Mouse (Mus musculus): Measurements from ENCODE around the gene Atg2b. TPM values are rescaled to one million over a fixed set of nuclear protein-coding genes. Genes with fewer than 3 reads are reported as not detected.

Gene Atg2b
- polyA plus RNA-seq, 1 experiment, result 27.4 TPM

- Histone ChIP-seq H3K9ac (ENCODE audit: low read depth, poor library complexity, severe bottlenecking) (no peak overlapping the region), H3K4me3 (ENCODE audit: low read depth, low read length) (no peak overlapping the region), H3K9me3 (replicated peaks; ENCODE audit: control insufficient read depth, insufficient read depth, low read length, poor library complexity, severe bottlenecking) (no peaks in the 10 kb centered on the region), H3K36me3 (ENCODE audit: control insufficient read depth, insufficient read depth, low read length, poor library complexity, severe bottlenecking) (no peaks in the 10 kb centered on the region), H3K27ac (ENCODE audit: insufficient read depth, low read length) (no peak overlapping the region), H3K27me3 (ENCODE audit: control insufficient read depth, insufficient read depth, low read length, poor library complexity, severe bottlenecking) (no peaks in the 10 kb centered on the region), H3K4me1 (ENCODE audit: control insufficient read depth, insufficient read depth, low read length) (peaks cover 3% of the 10 kb centered on the region)
- TF ChIP-seq CTCF (IDR thresholded peaks at IDR 0.05; ENCODE audit: low read depth, low read length) (no peak), POLR2A (IDR thresholded peaks at IDR 0.05; ENCODE audit: insufficient read depth, low read length) (no peak), EP300 (IDR thresholded peaks at IDR 0.05; ENCODE audit: insufficient read depth, low read depth, low read length) (no peak)
These were observed 86.5 kb downstream of the Atg2b start for GRCm38 (mm10) chr12:105598503-105598902.

- Histone ChIP-seq H3K36me3 (ENCODE audit: control insufficient read depth, insufficient read depth, low read length, poor library complexity, severe bottlenecking) (no peaks in the 10 kb centered on the region), H3K9ac (ENCODE audit: low read depth, poor library complexity, severe bottlenecking) (no peak overlapping the region), H3K27me3 (ENCODE audit: control insufficient read depth, insufficient read depth, low read length, poor library complexity, severe bottlenecking) (no peaks in the 10 kb centered on the region), H3K27ac (ENCODE audit: insufficient read depth, low read length) (no peak overlapping the region), H3K4me3 (ENCODE audit: low read depth, low read length) (no peak overlapping the region), H3K9me3 (replicated peaks; ENCODE audit: control insufficient read depth, insufficient read depth, low read length, poor library complexity, severe bottlenecking) (no peaks in the 10 kb centered on the region), H3K4me1 (ENCODE audit: control insufficient read depth, insufficient read depth, low read length) (peaks cover 3% of the 10 kb centered on the region)
- TF ChIP-seq EP300 (IDR thresholded peaks at IDR 0.05; ENCODE audit: insufficient read depth, low read depth, low read length) (no peak), POLR2A (IDR thresholded peaks at IDR 0.05; ENCODE audit: insufficient read depth, low read length) (no peak), CTCF (IDR thresholded peaks at IDR 0.05; ENCODE audit: low read depth, low read length) (no peak)
These were observed 87.9 kb downstream of the Atg2b start for GRCm38 (mm10) chr12:105597135-105597534.

GRCm38 (mm10) chr12:105593471-105593870, 91.5 kb downstream of the Atg2b start:
- Histone ChIP-seq H3K27me3 (ENCODE audit: control insufficient read depth, insufficient read depth, low read length, poor library complexity, severe bottlenecking) (no peaks in the 10 kb centered on the region), H3K4me3 (ENCODE audit: low read depth, low read length) (no peak overlapping the region), H3K9me3 (replicated peaks; ENCODE audit: control insufficient read depth, insufficient read depth, low read length, poor library complexity, severe bottlenecking) (no peaks in the 10 kb centered on the region), H3K9ac (ENCODE audit: low read depth, poor library complexity, severe bottlenecking) (no peak overlapping the region), H3K4me1 (ENCODE audit: control insufficient read depth, insufficient read depth, low read length) (peaks cover 2% of the 10 kb centered on the region), H3K36me3 (ENCODE audit: control insufficient read depth, insufficient read depth, low read length, poor library complexity, severe bottlenecking) (no peaks in the 10 kb centered on the region), H3K27ac (ENCODE audit: insufficient read depth, low read length) (no peak overlapping the region)
- TF ChIP-seq EP300 (IDR thresholded peaks at IDR 0.05; ENCODE audit: insufficient read depth, low read depth, low read length) (no peak), CTCF (IDR thresholded peaks at IDR 0.05; ENCODE audit: low read depth, low read length) (no peak), POLR2A (IDR thresholded peaks at IDR 0.05; ENCODE audit: insufficient read depth, low read length) (no peak)

- Histone ChIP-seq H3K27me3 (ENCODE audit: control insufficient read depth, insufficient read depth, low read length, poor library complexity, severe bottlenecking) (no peaks in the 10 kb centered on the region), H3K9me3 (replicated peaks; ENCODE audit: control insufficient read depth, insufficient read depth, low read length, poor library complexity, severe bottlenecking) (no peaks in the 10 kb centered on the region), H3K27ac (ENCODE audit: insufficient read depth, low read length) (no peak overlapping the region), H3K36me3 (ENCODE audit: control insufficient read depth, insufficient read depth, low read length, poor library complexity, severe bottlenecking) (no peaks in the 10 kb centered on the region), H3K4me1 (ENCODE audit: control insufficient read depth, insufficient read depth, low read length) (no peaks in the 10 kb centered on the region), H3K4me3 (ENCODE audit: low read depth, low read length) (no peak overlapping the region), H3K9ac (ENCODE audit: low read depth, poor library complexity, severe bottlenecking) (no peak overlapping the region)
- no peak for TF ChIP-seq POLR2A (IDR thresholded peaks at IDR 0.05; ENCODE audit: insufficient read depth, low read length)
- no peak for TF ChIP-seq EP300 (IDR thresholded peaks at IDR 0.05; ENCODE audit: insufficient read depth, low read depth, low read length)
- TF ChIP-seq CTCF (IDR thresholded peaks at IDR 0.05; ENCODE audit: low read depth, low read length), result no peak
These were observed 92.7 kb downstream of the Atg2b start for GRCm38 (mm10) chr12:105592361-105592761.

- Histone ChIP-seq H3K9me3 (replicated peaks; ENCODE audit: control insufficient read depth, insufficient read depth, low read length, poor library complexity, severe bottlenecking) (no peaks in the 10 kb centered on the region), H3K4me1 (ENCODE audit: control insufficient read depth, insufficient read depth, low read length) (no peaks in the 10 kb centered on the region), H3K9ac (ENCODE audit: low read depth, poor library complexity, severe bottlenecking) (no peak overlapping the region), H3K27me3 (ENCODE audit: control insufficient read depth, insufficient read depth, low read length, poor library complexity, severe bottlenecking) (no peaks in the 10 kb centered on the region), H3K4me3 (ENCODE audit: low read depth, low read length) (no peak overlapping the region), H3K27ac (ENCODE audit: insufficient read depth, low read length) (no peak overlapping the region), H3K36me3 (ENCODE audit: control insufficient read depth, insufficient read depth, low read length, poor library complexity, severe bottlenecking) (no peaks in the 10 kb centered on the region)
- no peak for TF ChIP-seq CTCF (IDR thresholded peaks at IDR 0.05; ENCODE audit: low read depth, low read length)
- TF ChIP-seq POLR2A (IDR thresholded peaks at IDR 0.05; ENCODE audit: insufficient read depth, low read length), result no peak
- TF ChIP-seq EP300 (IDR thresholded peaks at IDR 0.05; ENCODE audit: insufficient read depth, low read depth, low read length), result no peak
These were observed 94.2 kb downstream of the Atg2b start for GRCm38 (mm10) chr12:105590786-105591185.

GRCm38 (mm10) chr12:105587526-105587925, 97.5 kb downstream of the Atg2b start:
- H3K9me3 ChIP-seq (replicated peaks; ENCODE audit: control insufficient read depth, insufficient read depth, low read length, poor library complexity, severe bottlenecking), result no peaks in the 10 kb centered on the region
- TF ChIP-seq CTCF (IDR thresholded peaks at IDR 0.05; ENCODE audit: low read depth, low read length), result no peak
- TF ChIP-seq EP300 (IDR thresholded peaks at IDR 0.05; ENCODE audit: insufficient read depth, low read depth, low read length), result no peak
- no peak for TF ChIP-seq POLR2A (IDR thresholded peaks at IDR 0.05; ENCODE audit: insufficient read depth, low read length)
- H3K9ac ChIP-seq (ENCODE audit: low read depth, poor library complexity, severe bottlenecking), result no peak overlapping the region
- no peaks in the 10 kb centered on the region for H3K36me3 ChIP-seq (ENCODE audit: control insufficient read depth, insufficient read depth, low read length, poor library complexity, severe bottlenecking)
- no peak overlapping the region for H3K4me3 ChIP-seq (ENCODE audit: low read depth, low read length)
- no peaks in the 10 kb centered on the region for H3K4me1 ChIP-seq (ENCODE audit: control insufficient read depth, insufficient read depth, low read length)
- no peak overlapping the region for H3K27ac ChIP-seq (ENCODE audit: insufficient read depth, low read length)
- no peaks in the 10 kb centered on the region for H3K27me3 ChIP-seq (ENCODE audit: control insufficient read depth, insufficient read depth, low read length, poor library complexity, severe bottlenecking)
